Mouse (Mus musculus) liver (tissue): ENCODE measurements around the gene Scgb1b20.
"Not testable (repeated sequence)": the region's sequence is repeated elsewhere in the genome, so short reads cannot be mapped to it uniquely, and the experiment has no call there.

Source experiments
- DNase-seq: peaks from one replicate; pipeline ENCODE4 v3.0.0-alpha.2; 2020; ENCODE audit warnings: mixed read lengths

The Scgb1b20 gene

GRCm38 (mm10) chr7:33372934-33373333, at the start of gene Scgb1b20:
Gene Scgb1b20, plus strand, starts transcription at chr7:33373234.
- DNase-seq, result not testable (repeated sequence)

GRCm38 (mm10) chr7:33366222-33366621, 6.8 kb upstream of the Scgb1b20 start, which contains the start of gene Scgb2b20:
Gene Scgb2b20, minus strand, starts transcription at chr7:33366322.
- not testable (repeated sequence) for DNase-seq

GRCm38 (mm10) chr7:33399749-33400148, 26.7 kb downstream of the Scgb1b20 start:
- DNase-seq, result not testable (repeated sequence)

GRCm38 (mm10) chr7:33401650-33402049, 28.6 kb downstream of the Scgb1b20 start:
- DNase-seq, result no peak

- DNase-seq, result not testable (repeated sequence)
Observed at GRCm38 (mm10) chr7:33409681-33410080, 36.6 kb downstream of the Scgb1b20 start.
